Mouse (Mus musculus) gastrocnemius, adult 2 months (tissue): ENCODE measurements around the gene Cacng4. TPM values are rescaled to one million over a fixed set of nuclear protein-coding genes. Genes with fewer than 3 reads are reported as not detected.

ENCODE experiments used
- DNase-seq: peaks from one replicate; pipeline ENCODE4 v3.0.0; 2022
- H3K27ac ChIP-seq: fragments of 200-600 bp; 2 replicates; pipeline ENCODE4 v1.8.1; 2022; ENCODE audit warnings: mild to moderate bottlenecking
- H3K4me3 ChIP-seq: fragments of 200-600 bp; 2 replicates; pipeline ENCODE4 v1.8.1; 2022; ENCODE audit warnings: mild to moderate bottlenecking, moderate library complexity
- CTCF ChIP-seq: fragments of 200-600 bp; IDR thresholded peaks from 2 replicates; pipeline ENCODE4 v1.8.1; 2022; ENCODE audit warnings: antibody characterized with exemption, mild to moderate bottlenecking, moderate library complexity
- intact Hi-C: fragments of 180-260 bp; cut with DNase I; formaldehyde crosslinking; loops from one replicate; pipeline ENCODE4 v1.15.1; 2025
- total RNA-seq, 2 experiments: library from RNA; stranded (reverse); gene quantifications; 2 replicates each; pipeline ENCODE4 v1.2.3; 2021

Gene Cacng4
- total RNA-seq, 2 experiments from 2014 or later, result not detected

DNA sequence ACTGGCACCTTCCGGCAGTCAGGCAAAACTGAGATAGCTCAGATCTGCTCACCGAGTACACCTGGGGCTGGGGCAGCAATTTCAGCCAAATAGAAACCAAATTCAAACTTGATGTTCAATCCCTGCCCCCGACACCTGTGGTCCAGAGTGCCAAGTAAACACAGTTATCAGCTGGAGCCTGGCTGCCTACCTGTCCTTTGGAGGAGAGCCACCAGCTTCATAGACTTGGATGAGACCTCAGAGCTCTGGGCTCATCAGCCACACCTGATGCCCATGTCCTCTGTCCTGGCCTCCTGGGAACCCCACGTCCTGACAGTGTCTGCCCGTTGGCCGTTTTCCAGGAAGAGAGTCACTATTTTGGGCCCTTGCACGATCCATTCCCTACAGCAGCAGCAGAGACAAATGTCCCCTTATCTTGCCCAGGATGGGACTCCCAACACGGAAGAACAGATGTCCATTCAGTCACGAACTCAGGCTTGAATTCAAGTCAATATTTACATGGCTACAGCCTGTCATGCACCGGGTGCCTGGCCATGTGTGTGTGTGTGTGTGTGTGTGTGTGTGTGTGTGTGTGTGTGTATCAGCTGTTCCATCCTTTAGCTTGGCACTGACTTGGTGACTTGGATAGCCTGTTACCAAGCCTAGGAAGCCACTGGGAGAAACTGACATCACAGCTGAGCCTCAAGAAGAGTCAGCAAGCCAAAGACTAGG, 32.4 kb downstream of the Cacng4 start:
- peak; percentile 52 for DNase-seq
- Histone ChIP-seq H3K4me3 (no peak overlapping the region), H3K27ac (no peak overlapping the region)
- intact Hi-C loops, result no loop called here
- no peak for TF ChIP-seq CTCF

GRCm38 (mm10) chr11:107760001-107760400, 34.4 kb downstream of the Cacng4 start:
- Histone ChIP-seq H3K27ac (no peak overlapping the region), H3K4me3 (no peak overlapping the region)
- no peak for DNase-seq
- intact Hi-C loops, result no loop called here
- TF ChIP-seq CTCF, result no peak

GRCm38 (mm10) chr11:107759516-107759915, 34.8 kb downstream of the Cacng4 start:
- intact Hi-C loops, result no loop called here
- no peak for DNase-seq
- H3K27ac ChIP-seq, result no peak overlapping the region
- no peak for TF ChIP-seq CTCF
- no peak overlapping the region for H3K4me3 ChIP-seq

- no peak for TF ChIP-seq CTCF
- H3K4me3 ChIP-seq, result no peak overlapping the region
- no peak for DNase-seq
- intact Hi-C loops, result no loop called here
- no peak overlapping the region for H3K27ac ChIP-seq
Measured at GRCm38 (mm10) chr11:107749114-107749513, 45.2 kb downstream of the Cacng4 start.

GRCm38 (mm10) chr11:107748243-107749035, 45.9 kb downstream of the Cacng4 start:
- Histone ChIP-seq H3K4me3 (no peak overlapping the region), H3K27ac (no peak overlapping the region)
- intact Hi-C loops, result no loop called here
- DNase-seq, result no peak
- TF ChIP-seq CTCF, result no peak

- DNase-seq, result no peak
- H3K4me3 ChIP-seq, result no peak overlapping the region
- intact Hi-C loops, result no loop called here
- TF ChIP-seq CTCF, result no peak
- no peak overlapping the region for H3K27ac ChIP-seq
Measured at GRCm38 (mm10) chr11:107743100-107743499, 51.3 kb downstream of the Cacng4 start.

- no peak overlapping the region for H3K4me3 ChIP-seq
- H3K27ac ChIP-seq, result no peak overlapping the region
- no peak for DNase-seq
- intact Hi-C loops, result no loop called here
- TF ChIP-seq CTCF, result no peak
Measured at GRCm38 (mm10) chr11:107738418-107739099, 55.8 kb downstream of the Cacng4 start.

- intact Hi-C loops, result no loop called here
- Histone ChIP-seq H3K27ac (no peak overlapping the region), H3K4me3 (no peak overlapping the region)
- DNase-seq, result no peak
- no peak for TF ChIP-seq CTCF
Measured at GRCm38 (mm10) chr11:107737886-107738285, 56.5 kb downstream of the Cacng4 start.

DNA sequence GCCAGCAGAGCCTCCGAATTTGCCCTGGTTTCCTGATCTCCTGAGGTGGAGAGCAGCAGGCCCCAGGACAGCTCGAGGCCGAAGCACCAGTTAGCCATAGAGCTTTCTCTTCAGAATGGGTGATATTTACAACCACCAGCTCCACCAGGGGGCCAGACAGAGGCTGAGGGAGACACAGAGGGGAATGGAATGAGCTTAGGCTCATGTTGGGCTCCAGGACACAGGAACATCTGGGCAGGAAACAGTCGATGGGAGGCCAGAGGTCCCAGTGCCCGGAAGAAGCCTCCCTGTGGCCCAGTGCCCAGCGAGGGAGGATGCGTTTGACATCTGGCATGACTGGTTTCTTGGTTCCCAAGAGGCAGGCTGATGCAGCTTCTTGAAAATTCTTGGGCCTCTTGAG, 60.2 kb downstream of the Cacng4 start:
- intact Hi-C loops, result no loop called here
- Histone ChIP-seq H3K4me3 (no peak overlapping the region), H3K27ac (no peak overlapping the region)
- DNase-seq, result no peak
- TF ChIP-seq CTCF, result no peak

DNA sequence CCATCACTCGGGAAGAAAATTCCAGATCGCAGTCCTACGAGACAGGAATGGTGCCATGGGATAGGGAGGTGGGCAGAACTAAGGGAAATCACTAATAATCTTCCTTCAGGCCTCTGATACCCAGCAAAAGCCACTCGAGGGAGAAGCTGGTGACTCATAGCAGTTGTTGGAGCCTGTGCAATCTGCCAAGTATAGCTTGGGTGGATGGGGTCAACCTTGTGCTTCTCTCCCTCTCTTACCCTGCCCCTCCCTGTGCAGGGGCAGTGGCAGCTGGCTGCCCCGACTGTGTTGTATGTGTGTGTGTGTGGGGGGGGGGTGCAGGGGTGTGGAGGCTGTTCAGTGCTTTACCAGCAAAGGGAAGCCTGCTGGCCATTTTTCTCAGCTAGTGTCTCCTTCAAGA, 62.9 kb downstream of the Cacng4 start:
- TF ChIP-seq CTCF, result no peak
- Histone ChIP-seq H3K27ac (peak overlapping the region; percentile 91), H3K4me3 (no peak overlapping the region)
- DNase-seq, result peak; percentile 52
- intact Hi-C loops, result no loop called here

DNA sequence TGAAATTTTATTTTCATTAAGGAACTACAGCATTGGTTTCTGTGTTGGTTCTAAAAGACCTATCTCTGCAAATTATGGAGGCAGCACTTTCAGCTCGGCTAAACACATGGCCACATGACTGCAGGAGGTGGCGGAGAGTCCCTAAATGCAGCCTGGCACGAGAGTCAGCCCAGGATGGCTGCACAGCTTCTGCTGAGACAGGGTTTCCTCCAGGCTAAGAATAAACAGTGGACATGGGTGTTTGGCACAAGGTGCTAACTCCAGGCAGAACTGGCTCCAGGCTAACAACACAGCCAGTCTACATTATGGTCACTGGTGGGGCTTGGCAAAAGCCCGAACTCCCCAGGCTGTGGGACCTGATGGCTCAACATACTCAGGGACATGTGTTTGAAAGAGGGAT, 63.4 kb downstream of the Cacng4 start:
- intact Hi-C loops, result no loop called here
- TF ChIP-seq CTCF, result no peak
- Histone ChIP-seq H3K4me3 (no peak overlapping the region; the same call in none of the 2 replicates), H3K27ac (peak overlapping the region; percentile 91)
- DNase-seq, result peak; percentile 86

- no peak for DNase-seq
- Histone ChIP-seq H3K4me3 (no peak overlapping the region), H3K27ac (peak overlapping the region; percentile 91)
- TF ChIP-seq CTCF, result no peak
- intact Hi-C loops, result loop anchor here (2.0 kb wide), 1 partner anchor 52 kb away; no protein-coding TSS in a partner anchor
Measured at GRCm38 (mm10) chr11:107729141-107729540, 65.2 kb downstream of the Cacng4 start.
